Mouse (Mus musculus) embryonic fibroblast, embryonic 13.5 days (primary cell): ENCODE measurements around the gene Sympk.

ENCODE experiments used
- CTCF ChIP-seq: IDR thresholded peaks from 2 replicates; pipeline ENCODE4 v1.5.1; 2011; ENCODE audit warnings: mild to moderate bottlenecking, control low read depth, low read length, moderate library complexity, borderline replicate concordance; ENCODE audit not compliant: insufficient read depth
- POLR2A ChIP-seq: IDR thresholded peaks from 2 replicates; pipeline ENCODE4 v1.6.1; 2011; ENCODE audit warnings: low read depth, mild to moderate bottlenecking, control low read depth, low read length, moderate library complexity

- no peak for TF ChIP-seq POLR2A
- TF ChIP-seq CTCF: no peak
Measured at GRCm38 (mm10) chr7:19083096-19083495, 58.9 kb downstream of the Sympk start.
